Mouse (Mus musculus): ENCODE results near the gene 4933405O20Rik. TPM values are rescaled to one million over a fixed set of nuclear protein-coding genes. Genes with fewer than 3 reads are reported as not detected.

Gene 4933405O20Rik
- not detected in 2 replicates for polyA plus RNA-seq (2014; fragmentation: Nextera tagmentation; extraction: Ambion mirVana)

GRCm38 (mm10) chr7:50598890-50599289 lies at the start of gene 4933405O20Rik:
TSS of gene 4933405O20Rik (plus strand) at chr7:50599190.
- ATAC-seq (ENCODE audit: low read depth): no peak
- Histone ChIP-seq H3K4me2 (ENCODE audit: low read depth, low read length) (no peak within 1 kb of the TSS), H3K4me1 (ENCODE audit: control insufficient read depth, insufficient read depth, low read length) (no peaks in the 10 kb centered on the region), H3K4me3 (ENCODE audit: low read depth, low read length) (no peak within 1 kb of the TSS), H3K9me3 (ENCODE audit: control insufficient read depth, low read length) (no peaks in the 10 kb centered on the region), H3K9ac (replicated peaks; ENCODE audit: low read depth, low read length) (no peak within 1 kb of the TSS), H3K36me3 (ENCODE audit: control insufficient read depth, insufficient read depth, low read length) (no peaks in the 10 kb centered on the region), H3K27ac (ENCODE audit: low read depth, low read length) (no peak within 1 kb of the TSS), H3K27me3 (ENCODE audit: control insufficient read depth, insufficient read depth, low read length) (no peaks in the 10 kb centered on the region)
- WGBS: 76% methylated on average over 3 of the region's 3 CpGs

DNA sequence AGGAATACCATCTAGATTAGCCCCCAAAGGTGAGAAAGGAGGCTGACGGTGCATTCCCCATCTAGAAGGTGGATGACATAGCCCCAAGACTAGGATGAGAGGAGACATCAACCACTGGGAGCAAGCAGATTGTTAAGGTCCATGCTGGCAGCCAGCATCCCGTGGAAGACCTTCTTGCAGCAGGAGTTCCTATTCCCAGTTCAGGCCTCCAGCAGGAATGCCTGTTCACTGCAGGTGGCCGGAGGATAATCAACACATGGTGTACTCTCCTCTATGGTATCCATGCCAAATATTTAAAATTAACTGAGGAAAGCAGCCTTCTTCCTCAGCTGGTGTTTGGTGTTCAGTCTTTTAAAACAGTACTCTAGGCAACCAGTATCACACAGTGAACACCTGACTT lies 49.4 kb upstream of the 4933405O20Rik start:
- ATAC-seq (ENCODE audit: low read depth): no peak
- Histone ChIP-seq H3K4me2 (ENCODE audit: low read depth, low read length) (no peak overlapping the region), H3K36me3 (ENCODE audit: control insufficient read depth, insufficient read depth, low read length) (no peaks in the 10 kb centered on the region), H3K4me1 (ENCODE audit: control insufficient read depth, insufficient read depth, low read length) (peaks cover 3% of the 10 kb centered on the region; the same call in 1 of the 2 replicates), H3K27me3 (ENCODE audit: control insufficient read depth, insufficient read depth, low read length) (no peaks in the 10 kb centered on the region), H3K9ac (replicated peaks; ENCODE audit: low read depth, low read length) (no peak overlapping the region), H3K4me3 (ENCODE audit: low read depth, low read length) (no peak overlapping the region), H3K27ac (ENCODE audit: low read depth, low read length) (no peak overlapping the region), H3K9me3 (ENCODE audit: control insufficient read depth, low read length) (no peaks in the 10 kb centered on the region)
- WGBS: 75% methylated on average over 3 of the region's 3 CpGs

GRCm38 (mm10) chr7:50551426-50551825 lies 47.6 kb upstream of the 4933405O20Rik start:
- H3K27ac ChIP-seq (ENCODE audit: low read depth, low read length): no peak overlapping the region
- no peak overlapping the region for H3K4me3 ChIP-seq (ENCODE audit: low read depth, low read length)
- no peak overlapping the region for H3K9ac ChIP-seq (replicated peaks; ENCODE audit: low read depth, low read length)
- no peaks in the 10 kb centered on the region for H3K9me3 ChIP-seq (ENCODE audit: control insufficient read depth, low read length)
- no peak for ATAC-seq (ENCODE audit: low read depth)
- no peaks in the 10 kb centered on the region for H3K27me3 ChIP-seq (ENCODE audit: control insufficient read depth, insufficient read depth, low read length)
- WGBS: 71% methylated on average over 4 of the region's 4 CpGs
- H3K36me3 ChIP-seq (ENCODE audit: control insufficient read depth, insufficient read depth, low read length): no peaks in the 10 kb centered on the region
- H3K4me2 ChIP-seq (ENCODE audit: low read depth, low read length): no peak overlapping the region
- H3K4me1 ChIP-seq (ENCODE audit: control insufficient read depth, insufficient read depth, low read length): no peaks in the 10 kb centered on the region

DNA sequence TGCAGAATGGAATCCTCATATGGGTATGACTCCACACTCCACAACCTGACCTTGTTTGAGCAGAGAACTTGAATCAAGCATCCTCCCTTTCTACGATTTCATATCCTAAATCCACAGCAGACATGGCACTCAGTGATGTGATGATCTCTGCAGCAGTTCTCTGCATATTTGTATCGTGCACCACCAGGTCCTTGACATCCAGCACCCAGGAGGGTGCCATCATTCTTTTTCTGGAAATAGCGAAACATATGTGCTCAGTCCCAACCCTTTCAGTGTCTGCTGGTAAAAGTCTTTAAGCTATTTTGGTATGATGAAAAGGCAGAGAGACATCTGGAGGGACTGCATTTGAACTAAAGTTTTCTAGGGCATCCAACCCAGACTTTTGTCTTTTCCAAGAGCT lies 36.3 kb upstream of the 4933405O20Rik start:
- H3K27ac ChIP-seq (ENCODE audit: low read depth, low read length): no peak overlapping the region
- no peaks in the 10 kb centered on the region for H3K36me3 ChIP-seq (ENCODE audit: control insufficient read depth, insufficient read depth, low read length)
- H3K9me3 ChIP-seq (ENCODE audit: control insufficient read depth, low read length): no peaks in the 10 kb centered on the region
- H3K4me1 ChIP-seq (ENCODE audit: control insufficient read depth, insufficient read depth, low read length): no peaks in the 10 kb centered on the region
- ATAC-seq (ENCODE audit: low read depth): no peak
- no peak overlapping the region for H3K4me3 ChIP-seq (ENCODE audit: low read depth, low read length)
- no peak overlapping the region for H3K4me2 ChIP-seq (ENCODE audit: low read depth, low read length)
- H3K27me3 ChIP-seq (ENCODE audit: control insufficient read depth, insufficient read depth, low read length): no peaks in the 10 kb centered on the region
- WGBS: 91% methylated on average over 3 of the region's 3 CpGs
- H3K9ac ChIP-seq (replicated peaks; ENCODE audit: low read depth, low read length): no peak overlapping the region

DNA sequence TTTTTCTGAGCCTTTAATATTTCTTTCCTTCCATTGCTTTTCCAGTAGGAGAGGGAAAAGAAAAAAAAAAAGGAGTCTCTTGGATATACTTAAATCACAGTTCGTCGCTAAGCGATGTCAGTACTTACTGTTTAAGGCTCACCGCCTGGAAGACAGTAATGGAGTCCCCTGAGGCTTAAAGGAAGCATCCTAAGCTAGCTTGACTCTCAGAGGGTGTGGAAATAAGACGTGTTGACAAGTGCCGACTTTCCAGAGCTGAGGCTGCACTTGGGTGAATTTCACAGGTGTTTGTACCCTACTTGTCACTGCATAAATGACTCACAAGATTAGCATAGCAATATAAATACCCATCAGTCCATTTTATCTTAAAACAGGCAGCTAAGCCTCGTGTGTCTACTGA lies 25.1 kb upstream of the 4933405O20Rik start:
- H3K27me3 ChIP-seq (ENCODE audit: control insufficient read depth, insufficient read depth, low read length): no peaks in the 10 kb centered on the region
- WGBS: 56% methylated on average over 7 of the region's 7 CpGs
- no peak overlapping the region for H3K27ac ChIP-seq (ENCODE audit: low read depth, low read length)
- no peak overlapping the region for H3K4me3 ChIP-seq (ENCODE audit: low read depth, low read length)
- no peaks in the 10 kb centered on the region for H3K36me3 ChIP-seq (ENCODE audit: control insufficient read depth, insufficient read depth, low read length)
- H3K9ac ChIP-seq (replicated peaks; ENCODE audit: low read depth, low read length): no peak overlapping the region
- no peaks in the 10 kb centered on the region for H3K4me1 ChIP-seq (ENCODE audit: control insufficient read depth, insufficient read depth, low read length)
- no peak overlapping the region for H3K4me2 ChIP-seq (ENCODE audit: low read depth, low read length)
- no peak for ATAC-seq (ENCODE audit: low read depth)
- H3K9me3 ChIP-seq (ENCODE audit: control insufficient read depth, low read length): no peaks in the 10 kb centered on the region

DNA sequence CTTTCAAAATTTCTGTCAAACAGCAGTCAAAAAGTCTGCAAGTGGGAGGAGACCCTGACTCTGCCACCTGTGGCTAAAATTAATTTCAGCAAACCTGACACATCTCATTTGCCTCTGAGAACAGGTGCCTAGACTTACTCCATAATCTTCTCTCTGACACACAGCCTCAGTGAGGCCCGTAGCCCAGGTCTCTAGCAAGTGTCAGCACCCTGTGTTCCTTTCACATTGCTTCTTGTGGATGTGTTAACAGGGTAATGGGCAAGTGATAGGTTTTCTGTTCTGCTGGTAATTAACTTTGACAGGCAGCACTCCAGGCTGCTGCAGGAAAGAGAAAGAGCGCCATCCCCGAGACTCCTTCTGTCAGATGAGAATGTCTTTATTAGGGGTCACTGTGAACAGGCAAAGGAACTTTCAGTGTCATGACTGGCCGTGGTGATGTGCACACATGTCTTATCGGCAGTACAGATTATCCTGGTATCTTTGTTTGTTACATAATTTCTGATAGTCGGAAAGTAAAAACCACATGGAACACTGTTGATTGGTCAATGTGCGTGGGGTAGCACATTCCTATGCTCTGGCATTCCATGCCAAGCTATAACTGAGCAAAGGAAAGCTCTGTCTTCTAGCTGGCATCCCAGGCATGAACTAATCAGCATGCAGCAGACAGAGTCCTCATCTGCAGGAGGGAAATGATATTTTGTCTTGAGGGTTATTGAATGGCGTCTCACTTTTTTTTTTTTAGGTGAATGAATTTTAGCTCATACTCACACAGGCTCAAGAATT lies 10.2 kb upstream of the 4933405O20Rik start:
- Histone ChIP-seq H3K9me3 (ENCODE audit: control insufficient read depth, low read length) (no peaks in the 10 kb centered on the region), H3K9ac (replicated peaks; ENCODE audit: low read depth, low read length) (no peak overlapping the region), H3K4me3 (ENCODE audit: low read depth, low read length) (no peak overlapping the region), H3K4me1 (ENCODE audit: control insufficient read depth, insufficient read depth, low read length) (no peaks in the 10 kb centered on the region), H3K27me3 (ENCODE audit: control insufficient read depth, insufficient read depth, low read length) (no peaks in the 10 kb centered on the region), H3K4me2 (ENCODE audit: low read depth, low read length) (no peak overlapping the region), H3K36me3 (ENCODE audit: control insufficient read depth, insufficient read depth, low read length) (no peaks in the 10 kb centered on the region), H3K27ac (ENCODE audit: low read depth, low read length) (no peak overlapping the region)
- no peak for ATAC-seq (ENCODE audit: low read depth)
- WGBS: 71% methylated on average over 8 of the region's 8 CpGs

DNA sequence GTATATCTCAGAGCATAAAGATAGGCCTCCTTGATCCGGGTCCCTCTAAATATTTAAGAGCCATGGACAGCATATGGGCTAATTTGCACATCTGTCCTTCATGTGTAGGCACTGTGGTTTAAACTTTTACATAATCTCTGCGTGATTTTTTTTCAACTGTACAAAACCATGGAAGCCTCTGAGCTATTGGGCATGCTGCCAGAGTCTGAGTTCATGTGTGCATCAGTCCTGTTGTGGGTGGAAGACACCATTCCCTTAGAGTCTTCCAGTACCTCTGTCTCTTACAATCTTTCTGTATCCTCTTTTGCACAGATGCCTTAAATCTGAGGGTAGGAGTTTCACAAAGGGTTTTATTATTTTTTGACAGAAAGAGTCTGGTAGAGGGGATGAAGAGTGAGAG lies 15.1 kb downstream of the 4933405O20Rik start:
- Histone ChIP-seq H3K27ac (ENCODE audit: low read depth, low read length) (no peak overlapping the region), H3K4me1 (ENCODE audit: control insufficient read depth, insufficient read depth, low read length) (no peaks in the 10 kb centered on the region), H3K4me3 (ENCODE audit: low read depth, low read length) (no peak overlapping the region), H3K9ac (replicated peaks; ENCODE audit: low read depth, low read length) (no peak overlapping the region), H3K36me3 (ENCODE audit: control insufficient read depth, insufficient read depth, low read length) (no peaks in the 10 kb centered on the region), H3K9me3 (ENCODE audit: control insufficient read depth, low read length) (no peaks in the 10 kb centered on the region), H3K27me3 (ENCODE audit: control insufficient read depth, insufficient read depth, low read length) (no peaks in the 10 kb centered on the region), H3K4me2 (ENCODE audit: low read depth, low read length) (no peak overlapping the region)
- 86% methylated on average over 2 of the region's 2 CpGs for WGBS
- no peak for ATAC-seq (ENCODE audit: low read depth)

- Histone ChIP-seq H3K27me3 (ENCODE audit: control insufficient read depth, insufficient read depth, low read length) (no peaks in the 10 kb centered on the region), H3K36me3 (ENCODE audit: control insufficient read depth, insufficient read depth, low read length) (no peaks in the 10 kb centered on the region), H3K4me1 (ENCODE audit: control insufficient read depth, insufficient read depth, low read length) (no peaks in the 10 kb centered on the region), H3K4me2 (ENCODE audit: low read depth, low read length) (no peak overlapping the region), H3K27ac (ENCODE audit: low read depth, low read length) (no peak overlapping the region), H3K4me3 (ENCODE audit: low read depth, low read length) (no peak overlapping the region), H3K9ac (replicated peaks; ENCODE audit: low read depth, low read length) (no peak overlapping the region), H3K9me3 (ENCODE audit: control insufficient read depth, low read length) (no peaks in the 10 kb centered on the region)
- ATAC-seq (ENCODE audit: low read depth): no peak
- WGBS: 69% methylated on average over 3 of the region's 3 CpGs
These were observed 30.2 kb downstream of the 4933405O20Rik start for GRCm38 (mm10) chr7:50629186-50629585.

DNA sequence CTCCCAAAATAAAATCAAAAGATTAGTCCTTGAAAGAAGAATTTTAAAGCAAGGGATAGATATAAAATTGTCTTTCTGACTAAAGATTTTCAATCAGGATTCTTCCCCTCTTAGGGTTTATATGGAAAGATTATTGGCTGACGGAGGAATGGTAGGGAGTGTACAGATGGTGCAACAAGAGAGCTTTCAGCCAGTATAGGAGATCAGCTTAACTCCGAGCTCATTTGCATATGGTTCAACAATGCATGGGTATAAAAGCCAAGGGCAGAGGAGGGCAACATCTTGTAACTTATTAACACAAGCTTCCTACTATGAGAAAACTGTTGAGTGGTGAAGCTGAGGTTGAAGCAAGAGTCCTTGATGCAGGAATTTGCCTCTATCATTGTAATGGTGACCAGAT lies 34.2 kb downstream of the 4933405O20Rik start:
- H3K27me3 ChIP-seq (ENCODE audit: control insufficient read depth, insufficient read depth, low read length): no peaks in the 10 kb centered on the region
- no peak overlapping the region for H3K4me3 ChIP-seq (ENCODE audit: low read depth, low read length)
- H3K9ac ChIP-seq (replicated peaks; ENCODE audit: low read depth, low read length): no peak overlapping the region
- no peaks in the 10 kb centered on the region for H3K36me3 ChIP-seq (ENCODE audit: control insufficient read depth, insufficient read depth, low read length)
- H3K4me2 ChIP-seq (ENCODE audit: low read depth, low read length): no peak overlapping the region
- no peaks in the 10 kb centered on the region for H3K4me1 ChIP-seq (ENCODE audit: control insufficient read depth, insufficient read depth, low read length)
- H3K27ac ChIP-seq (ENCODE audit: low read depth, low read length): no peak overlapping the region
- no peaks in the 10 kb centered on the region for H3K9me3 ChIP-seq (ENCODE audit: control insufficient read depth, low read length)
- WGBS: 71% methylated on average over 2 of the region's 2 CpGs
- no peak for ATAC-seq (ENCODE audit: low read depth)

Data from neural tube, embryonic 14.5 days (tissue).